Mouse (Mus musculus) G1E (cell line): ENCODE results near the gene Chmp2a.

Experiments used
- CTCF ChIP-seq: IDR thresholded peaks from 2 replicates; pipeline ENCODE4 v1.5.1; 2012; ENCODE audit warnings: low read depth, low read length, inconsistent platforms, mixed read lengths
- GATA1 ChIP-seq: IDR thresholded peaks from 2 replicates; pipeline ENCODE4 v1.6.1; 2012; ENCODE audit warnings: borderline replicate concordance, low read length, inconsistent platforms, mixed read lengths
- GATA2 ChIP-seq: IDR thresholded peaks from 2 replicates; pipeline ENCODE4 v1.6.1; 2012; ENCODE audit warnings: low read depth, low read length, inconsistent platforms, borderline replicate concordance
- POLR2AphosphoS5 ChIP-seq: IDR thresholded peaks from 2 replicates; pipeline ENCODE4 v1.6.1; 2012; ENCODE audit warnings: low read depth, low read length, inconsistent platforms; ENCODE audit not compliant: insufficient replicate concordance
- TAL1 ChIP-seq: conservative IDR thresholded peaks from 2 replicates; pipeline ENCODE4 v1.6.1; 2012; ENCODE audit warnings: low read depth, low read length, inconsistent platforms, mixed read lengths

DNA sequence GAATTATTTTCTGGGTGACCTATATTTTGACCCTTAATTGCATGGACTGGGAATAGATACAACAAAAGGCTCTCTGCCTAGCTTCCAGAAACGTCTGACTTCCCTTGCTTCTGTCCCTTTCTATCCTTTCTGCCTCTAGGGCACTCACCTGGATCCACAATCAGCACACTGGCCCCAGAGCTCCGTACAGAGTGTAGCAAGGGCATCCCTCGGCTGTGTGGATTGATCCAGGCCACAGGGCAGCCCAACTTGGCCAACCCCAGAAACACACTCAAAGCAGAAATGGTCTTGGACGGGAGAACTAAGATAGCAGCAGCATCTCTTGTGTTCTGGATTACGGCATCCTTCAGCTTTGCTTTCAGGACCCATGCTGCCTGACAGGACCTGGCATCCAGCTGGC, 37.4 kb downstream of the Chmp2a start:
- TF ChIP-seq CTCF (no peak), GATA1 (no peak), GATA2 (no peak), POLR2AphosphoS5 (no peak), TAL1 (no peak)
